Mouse (Mus musculus): Measurements from ENCODE around the gene Cnot3. TPM values are rescaled to one million over a fixed set of nuclear protein-coding genes. Genes with fewer than 3 reads are reported as not detected.

Gene Cnot3
- total RNA-seq, 2 experiments from 2014 or later = 36.4 to 40.0 TPM

DNA sequence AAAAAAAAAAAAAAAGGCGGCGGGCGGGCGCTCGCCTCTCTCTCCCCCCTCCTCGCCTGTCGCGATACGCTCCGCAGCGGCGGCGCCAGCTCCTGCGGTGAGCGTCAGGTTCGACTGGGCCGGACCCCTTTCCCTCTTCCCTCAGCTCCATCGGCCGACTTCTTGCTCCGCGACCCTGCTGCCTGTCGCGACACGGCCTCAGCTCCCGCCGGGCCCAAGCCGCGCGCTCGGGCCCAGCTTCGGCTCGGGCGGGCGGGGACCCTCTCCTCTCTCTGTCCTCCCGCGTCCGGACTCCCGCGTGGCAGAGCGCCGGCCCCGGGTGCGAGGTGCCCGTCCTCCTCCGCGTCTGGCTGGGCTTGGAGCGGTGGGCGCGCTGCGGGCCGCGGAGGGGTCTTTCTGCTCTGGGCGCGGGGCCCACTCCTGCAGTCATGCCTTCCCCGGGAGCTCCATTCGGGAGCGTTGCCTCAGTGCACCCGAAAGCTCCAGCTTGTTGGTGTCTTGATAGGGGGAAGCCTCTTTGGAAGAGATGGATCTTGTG, 489 bp downstream of the Cnot3 start:
- DNase-seq = no peak
- intact Hi-C loops (cut with DNase I) = loop anchor here (5.0 to 10.0 kb wide), 2 partner anchors 47 to 499 kb away; partner anchors contain the start of genes Mboat7 and Tsen34

DNA sequence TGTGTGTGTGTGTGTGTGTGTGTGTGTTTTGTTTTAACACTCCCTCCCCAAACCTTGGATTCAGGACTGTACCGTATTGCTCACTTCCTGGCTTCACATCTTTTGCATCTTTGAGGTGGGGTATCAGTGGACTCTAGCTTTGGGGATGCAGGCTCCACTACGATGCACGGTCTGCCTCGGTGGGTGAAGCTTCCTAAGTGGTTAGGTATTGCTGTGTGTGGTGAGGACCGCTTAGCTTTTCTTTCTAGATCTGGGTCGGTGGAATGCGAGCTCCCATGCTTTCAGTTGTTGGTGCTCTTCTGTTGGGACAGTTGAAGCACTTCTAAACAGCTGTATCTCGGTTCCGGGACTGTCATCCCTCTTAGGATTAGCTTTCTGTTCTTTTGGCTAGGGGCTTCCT, 1.1 kb downstream of the Cnot3 start:
- intact Hi-C loops (cut with DNase I) = loop anchor here (5.0 to 10.0 kb wide), 2 partner anchors 46 to 499 kb away; partner anchors contain the start of genes Mboat7 and Tsen34
- no peak for DNase-seq

DNA sequence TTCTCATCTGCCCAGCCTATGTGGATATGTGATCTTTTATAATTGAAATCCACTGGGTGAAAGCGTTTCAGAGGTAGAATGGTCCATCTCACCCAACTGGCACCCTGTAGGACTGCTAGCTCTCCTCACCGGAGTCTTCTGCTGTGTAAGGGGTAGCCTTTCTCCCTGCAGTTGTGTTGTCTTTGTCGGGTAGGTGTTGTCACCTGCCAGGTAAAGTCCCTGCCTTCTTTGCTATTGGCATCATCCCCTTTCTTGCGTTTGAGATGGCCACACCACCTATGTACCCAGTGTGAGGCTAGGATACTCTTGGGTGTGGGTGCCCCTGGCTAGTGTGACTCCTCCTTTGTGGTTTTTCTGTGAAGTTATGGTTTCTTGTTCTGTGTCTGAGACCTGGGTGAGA, 1.6 kb downstream of the Cnot3 start:
- intact Hi-C loops (cut with DNase I) = loop anchor here (5.0 to 10.0 kb wide), 2 partner anchors 46 to 498 kb away; partner anchors contain the start of genes Mboat7 and Tsen34
- no peak for DNase-seq

- DNase-seq = no peak
- intact Hi-C loops (cut with DNase I) = no loop called here
Measured at GRCm38 (mm10) chr7:3656966-3657365, 11.9 kb downstream of the Cnot3 start.

DNA sequence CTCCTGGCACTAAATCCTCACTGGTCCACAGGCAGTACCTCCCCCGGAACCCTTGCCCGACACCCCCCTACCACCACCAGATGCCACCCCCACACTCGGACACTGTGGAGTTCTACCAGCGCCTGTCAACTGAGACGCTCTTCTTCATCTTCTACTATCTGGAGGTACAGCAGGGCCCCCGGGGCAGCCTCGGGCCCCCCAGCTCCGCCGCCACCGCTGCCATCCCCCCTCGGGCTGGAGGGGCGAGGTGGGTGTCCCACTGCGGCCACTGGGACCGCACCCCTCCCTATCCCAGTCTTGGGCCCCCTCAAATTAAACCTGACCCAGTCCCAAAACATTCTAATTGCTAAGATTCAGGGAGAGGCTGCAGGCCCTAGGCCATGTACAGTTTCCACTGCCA, 13.5 kb downstream of the Cnot3 start:
- intact Hi-C loops (cut with DNase I) = no loop called here
- no peak for DNase-seq

DNA sequence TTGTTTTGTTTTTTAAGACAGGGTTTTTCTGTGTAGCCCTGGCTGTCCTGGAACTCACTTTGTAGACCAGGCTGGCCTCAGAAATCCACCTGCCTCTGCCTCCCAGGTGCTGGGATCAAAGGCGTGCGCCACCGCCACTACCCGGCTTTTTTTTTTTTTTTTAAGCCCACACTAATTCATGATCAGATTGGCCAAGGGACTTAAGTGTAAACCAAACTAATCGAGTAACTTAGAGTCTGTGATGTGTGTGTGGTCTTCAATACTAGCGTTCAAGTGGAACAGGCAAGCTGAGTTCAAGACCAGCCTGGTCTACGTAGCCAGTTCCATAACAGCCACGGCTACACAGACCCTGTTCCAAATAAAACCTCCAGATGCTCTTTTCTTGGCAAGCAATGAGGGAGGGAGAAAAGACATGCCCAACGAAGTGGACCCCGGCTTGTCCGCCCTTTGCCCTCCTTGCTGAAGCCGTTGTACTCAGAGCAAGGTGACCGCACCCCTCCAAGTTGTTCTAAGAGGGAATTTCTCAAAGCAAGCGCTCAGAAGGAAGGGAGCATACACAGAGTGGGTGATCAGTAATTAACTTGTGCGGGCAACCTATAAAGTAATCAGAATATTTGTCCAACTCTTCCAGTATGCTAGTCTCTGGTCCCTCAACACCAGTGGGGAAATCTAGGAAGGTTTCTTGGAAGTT, 19.6 kb downstream of the Cnot3 start:
- intact Hi-C loops (cut with DNase I) = loop anchor here (5.0 to 10.0 kb wide), 2 partner anchors 38 to 810 kb away; partner anchors contain the start of gene Rps9
- DNase-seq = no peak

DNA sequence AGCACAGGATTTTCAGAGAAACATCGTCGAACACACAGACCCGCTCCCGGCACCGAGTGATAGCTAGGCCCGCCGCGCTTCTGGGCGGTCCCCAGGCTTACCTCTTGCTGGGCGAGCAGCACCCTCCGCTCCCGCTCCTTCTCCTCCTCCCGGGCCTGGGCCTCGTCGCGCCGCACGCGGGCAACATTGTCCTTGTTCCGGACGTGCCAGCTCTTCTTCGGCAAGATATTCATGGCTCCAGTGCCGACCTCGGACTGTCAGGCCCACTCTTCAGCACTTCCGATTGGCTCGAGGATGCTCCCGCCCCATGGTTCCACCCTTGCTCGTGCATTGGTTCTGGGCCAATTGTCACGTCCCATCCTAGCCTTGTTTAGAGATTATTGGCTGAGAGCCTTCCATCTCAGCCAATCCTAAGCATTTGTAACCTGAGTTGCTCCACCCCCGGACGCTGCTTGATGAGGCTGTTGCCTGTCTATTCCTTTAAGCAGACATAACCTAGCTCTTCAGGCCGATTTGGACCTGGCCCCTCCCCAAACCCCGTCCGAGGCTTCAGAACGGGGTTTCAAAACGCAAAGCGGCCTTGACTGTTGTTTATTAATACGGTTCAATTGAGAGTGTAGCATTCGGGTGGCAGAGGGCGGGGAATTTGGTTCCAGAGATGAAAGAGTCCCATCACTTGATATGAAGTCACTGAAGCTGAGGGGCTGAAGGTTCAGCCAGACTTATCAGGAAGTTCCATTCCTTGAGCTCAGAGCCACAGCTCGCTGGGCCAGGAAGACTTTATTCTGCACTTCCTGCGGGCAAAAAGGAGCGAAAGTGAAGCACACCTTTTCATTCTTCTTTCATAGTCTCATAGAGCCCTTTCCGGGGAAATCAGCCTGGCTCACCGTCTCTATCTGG, 20.4 kb downstream of the Cnot3 start, which contains the start of gene Leng1:
Gene Leng1 (minus strand): TSS at position 626 of the 900 bp plus-strand sequence.
- peak; percentile 98 to 99 for DNase-seq
- intact Hi-C loops (cut with DNase I) = loop anchor here (5.0 to 10.0 kb wide), 2 partner anchors 37 to 809 kb away; partner anchors contain the start of gene Rps9

- DNase-seq = peak in 1 of 2 experiments; percentile 32
- intact Hi-C loops (cut with DNase I) = loop anchor here (5.0 to 10.0 kb wide), 2 partner anchors 35 to 808 kb away; partner anchors contain the start of gene Rps9
Measured at GRCm38 (mm10) chr7:3666921-3667391, 21.9 kb downstream of the Cnot3 start.

DNA sequence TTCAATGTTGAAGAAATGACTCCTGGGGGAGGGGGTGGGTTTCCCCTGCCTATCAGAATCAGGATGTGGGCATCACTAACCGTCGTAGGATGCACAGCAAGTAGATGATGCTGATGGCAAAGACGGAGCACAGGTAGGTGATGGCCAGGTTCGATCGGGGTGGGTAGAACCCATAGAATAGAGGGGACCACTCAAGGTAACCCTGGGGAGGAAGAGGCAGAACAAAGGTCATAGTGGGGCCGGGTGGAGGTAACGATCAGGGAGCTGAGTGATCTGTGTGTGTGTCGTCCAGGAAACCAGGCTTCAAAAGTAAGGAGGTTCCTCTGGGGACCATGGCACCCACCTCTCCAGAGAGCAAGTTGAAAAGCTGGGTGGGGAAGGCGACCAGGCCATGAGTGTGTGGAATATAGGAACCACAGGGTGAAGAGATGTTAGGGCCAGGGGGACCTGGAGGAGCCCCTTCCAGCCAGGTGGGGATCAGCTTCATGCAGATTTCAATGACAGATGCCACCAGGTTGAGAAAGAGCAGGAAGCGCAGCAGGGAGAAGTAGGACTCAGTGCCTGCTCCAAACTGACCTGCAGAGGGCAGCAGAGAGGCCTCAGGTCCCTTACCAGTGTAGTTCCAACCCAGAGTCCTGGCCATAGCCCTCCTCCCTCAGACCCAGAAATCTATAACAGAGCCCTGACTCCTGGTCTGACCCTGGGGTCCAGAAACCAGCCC, 29.6 kb downstream of the Cnot3 start:
- peak; percentile 84 to 93 for DNase-seq
- intact Hi-C loops (cut with DNase I) = loop anchor here (2.0 to 10.0 kb wide), 2 partner anchors 18 to 230 kb away; partner anchors contain the start of genes Mboat7 and Tsen34

DNA sequence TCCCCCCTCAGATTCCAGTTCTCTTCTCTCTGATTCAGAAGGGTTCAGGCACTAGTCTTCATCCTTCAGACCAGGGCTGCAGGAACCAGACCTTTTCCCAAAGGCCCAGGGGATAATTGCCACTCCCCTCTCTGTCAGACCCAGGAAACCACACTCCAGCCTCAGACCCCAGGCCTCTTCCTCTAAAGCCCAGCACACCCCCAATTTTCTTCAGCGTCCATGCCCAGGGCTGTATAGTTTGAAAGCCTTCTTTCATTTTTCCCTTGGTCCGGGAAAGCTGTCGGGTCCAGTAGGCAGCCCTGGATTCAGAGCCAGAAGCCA, 30.1 kb downstream of the Cnot3 start:
- DNase-seq = no peak
- intact Hi-C loops (cut with DNase I) = loop anchor here (2.0 to 10.0 kb wide), 2 partner anchors 18 to 230 kb away; partner anchors contain the start of genes Mboat7 and Tsen34

DNA sequence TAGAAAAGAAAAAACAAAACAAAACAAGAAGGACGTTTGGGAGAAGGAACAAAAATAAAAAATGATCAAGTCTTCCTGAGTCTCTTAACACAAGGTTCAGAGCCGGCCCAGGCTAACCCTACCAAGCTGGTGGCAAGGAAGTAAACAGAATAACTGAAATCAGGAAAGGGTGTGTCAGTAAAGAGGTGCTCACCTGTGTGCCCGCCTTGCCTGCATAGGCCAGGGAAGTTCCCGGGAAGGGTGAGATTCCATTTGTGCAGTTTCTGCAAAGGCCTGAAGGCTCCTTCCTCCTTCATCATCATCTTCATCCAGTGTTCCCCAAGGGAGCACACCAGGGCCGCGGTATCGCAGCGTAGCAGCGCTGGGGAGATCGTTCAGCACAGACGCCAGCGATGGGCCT, 31.3 kb downstream of the Cnot3 start:
- intact Hi-C loops (cut with DNase I) = loop anchor here (10.0 kb wide), 1 partner anchor 228 kb away; no protein-coding TSS in a partner anchor
- DNase-seq = no peak

DNA sequence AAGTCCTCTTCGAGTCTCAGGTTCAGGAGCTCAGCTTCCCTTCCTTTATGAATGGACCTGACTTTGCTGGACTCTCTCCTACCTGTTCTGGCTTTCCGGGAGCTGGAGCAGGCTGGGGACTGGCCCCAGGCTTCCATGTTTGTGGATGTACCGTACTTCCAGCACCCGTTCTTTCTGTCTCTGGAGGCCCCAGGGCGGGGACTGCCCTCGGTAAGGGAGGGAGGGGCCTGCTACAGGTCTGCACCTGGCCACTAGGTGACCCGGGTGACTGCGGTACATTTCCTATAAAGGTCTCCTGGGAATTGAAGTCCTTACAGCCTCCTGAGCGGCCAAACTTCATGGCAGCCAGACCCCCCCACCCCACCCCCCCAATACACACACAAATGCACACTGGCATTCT, 32.3 kb downstream of the Cnot3 start, which contains the start of gene Tmc4:
Gene Tmc4 (minus strand): TSS at position 212 of the 400 bp plus-strand sequence.
- no peak for DNase-seq
- intact Hi-C loops (cut with DNase I) = loop anchor here (10.0 kb wide), 1 partner anchor 227 kb away; no protein-coding TSS in a partner anchor

DNA sequence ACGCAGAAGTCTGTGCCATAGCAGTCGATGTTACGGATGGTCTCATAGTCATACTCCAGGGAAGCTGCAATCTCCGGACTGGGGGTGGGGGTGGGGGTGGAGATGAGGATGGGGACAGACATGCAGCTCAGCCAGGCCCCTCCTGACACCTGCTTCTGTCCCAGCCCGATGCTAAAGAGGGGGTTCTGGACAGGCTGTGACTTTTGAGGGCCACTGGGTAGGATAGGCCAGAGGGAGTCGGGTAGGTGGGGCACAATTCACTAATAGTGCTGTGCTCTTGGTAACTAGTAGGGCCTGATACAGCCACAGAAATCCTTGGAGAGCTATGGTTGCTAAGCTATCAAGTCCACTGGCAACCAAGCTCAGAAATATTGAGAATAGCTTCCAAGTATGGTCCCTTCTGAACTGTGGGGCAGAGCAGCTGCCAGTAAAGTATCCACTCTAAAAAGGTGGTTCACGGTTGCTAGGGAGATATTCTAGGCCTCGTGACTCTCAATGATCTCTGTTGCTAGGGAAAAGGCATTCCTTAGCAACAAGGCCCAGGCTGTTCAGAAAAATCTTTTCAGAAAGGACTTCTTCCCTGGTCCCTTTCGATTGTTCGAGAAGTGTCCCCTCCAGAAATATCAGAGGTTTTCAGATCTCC, 39.0 kb downstream of the Cnot3 start:
- intact Hi-C loops (cut with DNase I) = no loop called here
- no peak for DNase-seq

DNA sequence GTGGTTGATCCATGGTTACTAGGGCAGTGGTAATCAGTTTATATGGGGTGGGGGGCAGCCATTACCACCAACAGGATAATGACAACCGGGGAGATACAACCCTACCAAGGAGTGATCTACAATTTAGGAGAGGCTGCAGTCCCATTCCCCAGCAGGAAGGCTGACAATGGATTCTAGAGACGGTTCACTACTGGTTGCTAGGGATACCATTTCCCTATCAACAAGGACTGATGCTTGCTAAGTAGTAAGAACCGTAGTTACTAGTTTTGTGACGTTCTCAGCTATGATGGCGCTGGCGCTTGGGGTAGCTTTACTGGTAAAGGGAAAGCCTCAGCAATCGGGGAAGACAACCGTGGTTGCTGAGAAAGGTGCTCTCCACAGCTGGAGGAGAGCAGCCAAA, 39.6 kb downstream of the Cnot3 start:
- intact Hi-C loops (cut with DNase I) = no loop called here
- no peak for DNase-seq

DNA sequence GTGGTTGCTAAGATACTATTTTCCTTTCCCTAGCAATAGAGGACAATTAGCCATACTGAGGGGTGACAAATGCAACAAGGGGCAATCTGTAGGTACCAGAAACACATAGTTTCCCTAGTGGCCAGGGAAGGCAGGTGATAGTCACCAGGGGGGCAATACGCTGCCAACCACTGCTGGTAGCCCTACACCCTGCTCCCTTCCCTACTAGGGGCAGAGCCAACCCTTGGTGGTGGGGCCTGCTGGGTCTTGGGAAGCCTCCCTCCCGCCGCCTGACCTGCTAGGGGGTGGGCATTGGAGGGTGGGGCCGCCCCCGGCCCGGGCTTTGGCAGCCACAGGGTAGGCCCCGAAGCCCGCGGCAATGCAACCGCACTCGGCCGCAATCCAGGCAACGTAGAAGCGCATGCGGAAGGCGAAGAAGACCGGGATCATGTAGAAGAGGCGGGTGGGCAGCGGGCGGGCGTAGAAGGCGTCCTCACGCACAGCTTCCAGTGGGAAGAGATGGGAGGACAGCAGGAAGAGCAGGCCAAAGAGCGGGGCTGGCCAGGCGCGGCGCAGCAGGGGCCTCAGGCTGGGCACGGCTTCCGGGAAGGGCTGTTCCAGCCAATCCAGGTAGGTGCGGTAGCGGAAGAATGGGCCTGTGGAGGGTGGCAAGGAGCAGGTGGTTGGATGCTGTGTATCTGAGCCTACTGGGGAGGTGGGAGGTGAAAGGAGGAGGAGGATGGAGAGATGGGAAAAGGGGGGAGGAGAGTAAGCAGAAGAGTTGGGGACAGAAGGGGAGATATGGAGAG, 40.5 kb downstream of the Cnot3 start:
- DNase-seq = no peak
- intact Hi-C loops (cut with DNase I) = no loop called here

GRCm38 (mm10) chr7:3691919-3692318, 46.9 kb downstream of the Cnot3 start:
- intact Hi-C loops (cut with DNase I) = loop anchor here (2.0 to 10.0 kb wide), 4 partner anchors 17 to 445 kb away; partner anchors contain the start of genes Cnot3 and Leng8
- no peak for DNase-seq

- no peak for DNase-seq
- intact Hi-C loops (cut with DNase I) = loop anchor here (2.0 to 10.0 kb wide), 4 partner anchors 18 to 445 kb away; partner anchors contain the start of genes Cnot3 and Leng8
Measured at GRCm38 (mm10) chr7:3692382-3692986, 47.4 kb downstream of the Cnot3 start, which contains the start of gene Tsen34. Gene Tsen34 (plus strand): TSS chr7:3692863.

Measured in heart, postnatal 10 days (tissue).